ENCODE assay signal across 8 mouse cellular contexts in the genomic region with DNA sequence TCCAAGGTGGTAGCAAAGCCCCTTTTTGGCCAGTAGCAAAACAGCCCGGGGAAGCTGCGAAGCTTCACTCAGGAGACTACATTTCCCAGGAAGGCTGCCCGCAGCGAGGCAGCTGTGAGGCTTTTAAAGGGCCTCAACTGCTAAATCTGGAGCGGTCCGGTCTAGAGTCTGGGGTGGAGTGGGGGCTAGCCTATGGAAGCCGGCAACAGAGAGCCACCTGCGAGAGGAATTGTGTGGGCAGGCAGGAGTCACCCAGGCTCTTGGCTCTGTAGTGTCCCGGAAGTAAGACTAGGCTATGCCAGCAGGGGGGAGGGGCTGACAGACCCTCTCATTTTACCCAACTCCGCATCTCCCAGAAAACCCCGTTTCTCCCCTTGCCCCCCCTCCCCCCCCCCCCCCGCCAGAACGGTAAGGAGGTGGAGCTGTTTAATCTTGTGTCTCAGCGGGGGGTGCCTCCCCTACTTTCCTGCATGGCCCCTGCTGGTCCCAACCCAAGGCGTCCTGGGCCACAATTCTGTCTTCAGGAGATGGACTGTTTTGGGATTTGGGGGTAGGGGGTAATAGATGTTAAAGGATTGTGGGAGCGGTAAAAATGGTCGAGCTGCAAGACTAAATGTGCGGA. TPM values are rescaled to one million over a fixed set of nuclear protein-coding genes. Genes with fewer than 3 reads are reported as not detected.
DNase-seq lines count a peak whose midpoint lies in the region; ATAC-seq and TF ChIP-seq lines count a peak whose summit lies in the region.

No protein-coding gene starts in this region.

- H3K27ac ChIP-seq in lung, embryonic 14.5 days (ENCODE audit: low read depth): no peak overlapping the region
- no peak overlapping the region for H3K27ac ChIP-seq in forebrain, postnatal 0 days (ENCODE audit: low read depth, low read length)
- H3K27ac ChIP-seq in neural tube, embryonic 14.5 days (ENCODE audit: low read depth, low read length): no peak overlapping the region

- H3K27me3 ChIP-seq in lung, embryonic 14.5 days (ENCODE audit: insufficient read depth, low read length): no peaks in the 10 kb centered on the region
- H3K27me3 ChIP-seq in forebrain, postnatal 0 days (ENCODE audit: insufficient read depth, low read length): no peaks in the 10 kb centered on the region
- H3K27me3 ChIP-seq in neural tube, embryonic 14.5 days (ENCODE audit: control insufficient read depth, insufficient read depth, low read length): no peaks in the 10 kb centered on the region

- DNase-seq in lung, embryonic 14.5 days: peak; percentile 32
- no peak for DNase-seq in lung, postnatal 4 days
- DNase-seq in forebrain, postnatal 0 days: no peak
- DNase-seq in kidney, postnatal 14 days: peak; percentile 51
- DNase-seq in spleen, adult 12 weeks (ENCODE audit: low spot score): no peak
- DNase-seq in gastrocnemius, adult 18-20 months (ENCODE audit: low spot score): no peak
- DNase-seq in left cerebral cortex, postnatal 36 days (ENCODE audit: low spot score in 2 of 2): no peak

- H3K4me2 ChIP-seq in lung, embryonic 14.5 days: peak overlapping the region; percentile 43
- peak overlapping the region; percentile 41 for H3K4me2 ChIP-seq in forebrain, postnatal 0 days (ENCODE audit: low read depth)
- peak overlapping the region; percentile 41 for H3K4me2 ChIP-seq in neural tube, embryonic 14.5 days (ENCODE audit: low read depth, low read length)

- intact Hi-C loops in left cerebral cortex, postnatal 36 days (cut with DNase I): no loop called here

- H3K36me3 ChIP-seq in lung, embryonic 14.5 days (ENCODE audit: insufficient read depth): no peaks in the 10 kb centered on the region
- no peaks in the 10 kb centered on the region for H3K36me3 ChIP-seq in forebrain, postnatal 0 days (ENCODE audit: insufficient read depth)
- H3K36me3 ChIP-seq in neural tube, embryonic 14.5 days (ENCODE audit: control insufficient read depth, insufficient read depth, low read length): no peaks in the 10 kb centered on the region

- WGBS in lung, embryonic 14.5 days: 13% methylated on average over 17 of the region's 18 CpGs
- WGBS in forebrain, postnatal 0 days: 14% methylated on average over 15 of the region's 18 CpGs
- WGBS in neural tube, embryonic 14.5 days: 11% methylated on average over 16 of the region's 18 CpGs

- H3K4me1 ChIP-seq in lung, embryonic 14.5 days (ENCODE audit: insufficient read depth): peaks cover 19% of the 10 kb centered on the region; the same call in 1 of the 2 replicates
- peaks cover 27% of the 10 kb centered on the region for H3K4me1 ChIP-seq in forebrain, postnatal 0 days (ENCODE audit: insufficient read depth)
- H3K4me1 ChIP-seq in neural tube, embryonic 14.5 days (ENCODE audit: control insufficient read depth, insufficient read depth, low read length): peaks cover 23% of the 10 kb centered on the region

- ATAC-seq in lung, embryonic 14.5 days (ENCODE audit: insufficient read depth): no peak
- no peak for ATAC-seq in forebrain, postnatal 0 days
- no peak for ATAC-seq in neural tube, embryonic 14.5 days (ENCODE audit: low read depth)

- H3K9me3 ChIP-seq in lung, embryonic 14.5 days (ENCODE audit: low read depth, low read length): no peaks in the 10 kb centered on the region
- no peaks in the 10 kb centered on the region for H3K9me3 ChIP-seq in forebrain, postnatal 0 days (ENCODE audit: low read length)
- H3K9me3 ChIP-seq in neural tube, embryonic 14.5 days (ENCODE audit: control insufficient read depth, low read length): no peaks in the 10 kb centered on the region

- no peak overlapping the region for H3K4me3 ChIP-seq in lung, embryonic 14.5 days (ENCODE audit: low read depth, low read length)
- H3K4me3 ChIP-seq in forebrain, postnatal 0 days (ENCODE audit: low read depth, low read length): peak overlapping the region; percentile 12; the same call in 1 of the 2 replicates
- H3K4me3 ChIP-seq in neural tube, embryonic 14.5 days (ENCODE audit: low read depth, low read length): no peak overlapping the region

- no peak for TF ChIP-seq CTCF in lung, embryonic 14.5 days (IDR thresholded peaks at IDR 0.05; ENCODE audit: low read depth)
- no peak for TF ChIP-seq CTCF in forebrain, postnatal 0 days (IDR thresholded peaks at IDR 0.05; ENCODE audit: low read depth)

- peak overlapping the region; percentile 11; the same call in 1 of the 2 replicates for H3K9ac ChIP-seq in lung, embryonic 14.5 days
- peak overlapping the region; percentile 28; the same call in 1 of the 2 replicates for H3K9ac ChIP-seq in forebrain, postnatal 0 days
- no peak overlapping the region for H3K9ac ChIP-seq in neural tube, embryonic 14.5 days (replicated peaks; ENCODE audit: low read depth, low read length)

RNA-seq across cellular contexts. Expression of a gene that starts 2.5 kb away (rescaled TPM):
- polyA plus RNA-seq in lung, embryonic 14.5 days (2014; fragmentation: Nextera tagmentation; extraction: Ambion mirVana): 201 and 209 TPM in 2 replicates
- 198 and 209 TPM in 2 replicates for total RNA-seq in forebrain, postnatal 0 days (2014; rRNA removed)
- 224 and 248 TPM in 2 replicates for polyA plus RNA-seq in forebrain, postnatal 0 days (2015; fragmentation: Nextera tagmentation; extraction: Ambion mirVana)
- 45.6 and 126 TPM in 2 replicates for polyA plus RNA-seq in neural tube, embryonic 14.5 days (2014; fragmentation: Nextera tagmentation; extraction: Ambion mirVana)
- 10 to 100 TPM; 74.4 to 86.9 TPM for total RNA-seq in gastrocnemius, adult 18-20 months (2021)
- 100 to 1,000 TPM in 1 of 2 experiments, 10 to 100 TPM in 1; 87.0 to 113 TPM for total RNA-seq in left cerebral cortex, postnatal 36 days (2021)

RNA-seq across cellular contexts. Expression of a gene that starts 15.9 kb away (rescaled TPM):
- not detected in 2 replicates for polyA plus RNA-seq in lung, embryonic 14.5 days (2014; fragmentation: Nextera tagmentation; extraction: Ambion mirVana)
- total RNA-seq in forebrain, postnatal 0 days (2014; rRNA removed): 0.62 TPM in 1 of 2 replicates, not detected in the other
- polyA plus RNA-seq in forebrain, postnatal 0 days (2015; fragmentation: Nextera tagmentation; extraction: Ambion mirVana): 0.12 and 0.20 TPM in 2 replicates
- polyA plus RNA-seq in neural tube, embryonic 14.5 days (2014; fragmentation: Nextera tagmentation; extraction: Ambion mirVana): not detected in 2 replicates
- not detected for total RNA-seq in gastrocnemius, adult 18-20 months (2021)
- not detected for total RNA-seq in left cerebral cortex, postnatal 36 days (2021)

RNA-seq across cellular contexts. Expression of a gene that starts 36.9 kb away (rescaled TPM):
- 54.4 and 55.4 TPM in 2 replicates for polyA plus RNA-seq in lung, embryonic 14.5 days (2014; fragmentation: Nextera tagmentation; extraction: Ambion mirVana)
- 43.3 and 50.5 TPM in 2 replicates for total RNA-seq in forebrain, postnatal 0 days (2014; rRNA removed)
- 41.2 and 45.8 TPM in 2 replicates for polyA plus RNA-seq in forebrain, postnatal 0 days (2015; fragmentation: Nextera tagmentation; extraction: Ambion mirVana)
- polyA plus RNA-seq in neural tube, embryonic 14.5 days (2014; fragmentation: Nextera tagmentation; extraction: Ambion mirVana): 45.9 and 46.2 TPM in 2 replicates
- 1 to 10 TPM; 4.1 to 4.5 TPM for total RNA-seq in gastrocnemius, adult 18-20 months (2021)
- 10 to 100 TPM; 14.1 to 19.0 TPM for total RNA-seq in left cerebral cortex, postnatal 36 days (2021)

RNA-seq across cellular contexts. Expression of a gene that starts 49.2 kb away (rescaled TPM):
- polyA plus RNA-seq in lung, embryonic 14.5 days (2014; fragmentation: Nextera tagmentation; extraction: Ambion mirVana): 243 and 249 TPM in 2 replicates
- total RNA-seq in forebrain, postnatal 0 days (2014; rRNA removed): 213 and 218 TPM in 2 replicates
- 179 and 191 TPM in 2 replicates for polyA plus RNA-seq in forebrain, postnatal 0 days (2015; fragmentation: Nextera tagmentation; extraction: Ambion mirVana)
- 169 and 183 TPM in 2 replicates for polyA plus RNA-seq in neural tube, embryonic 14.5 days (2014; fragmentation: Nextera tagmentation; extraction: Ambion mirVana)
- 10 to 100 TPM; 52.6 to 54.1 TPM for total RNA-seq in gastrocnemius, adult 18-20 months (2021)
- total RNA-seq in left cerebral cortex, postnatal 36 days (2021): 10 to 100 TPM; 62.6 to 65.3 TPM

Comparison
In these comparisons a context has a peak if more than half of its experiments do, and no peak if none do; other contexts are left out.
1. DNase-seq: peak in lung, embryonic 14.5 days (single experiment) and kidney, postnatal 14 days (single experiment); none in lung, postnatal 4 days (0 of 2), forebrain, postnatal 0 days (single experiment), spleen, adult 12 weeks (single experiment), gastrocnemius, adult 18-20 months (single experiment) and left cerebral cortex, postnatal 36 days (0 of 2).
2. Peak in every context shown above with its lines, with median percentiles within 50 percentile points of each other: H3K4me2 ChIP-seq.